10 mouse cellular contexts compared by ENCODE assay signal in the genomic region with DNA sequence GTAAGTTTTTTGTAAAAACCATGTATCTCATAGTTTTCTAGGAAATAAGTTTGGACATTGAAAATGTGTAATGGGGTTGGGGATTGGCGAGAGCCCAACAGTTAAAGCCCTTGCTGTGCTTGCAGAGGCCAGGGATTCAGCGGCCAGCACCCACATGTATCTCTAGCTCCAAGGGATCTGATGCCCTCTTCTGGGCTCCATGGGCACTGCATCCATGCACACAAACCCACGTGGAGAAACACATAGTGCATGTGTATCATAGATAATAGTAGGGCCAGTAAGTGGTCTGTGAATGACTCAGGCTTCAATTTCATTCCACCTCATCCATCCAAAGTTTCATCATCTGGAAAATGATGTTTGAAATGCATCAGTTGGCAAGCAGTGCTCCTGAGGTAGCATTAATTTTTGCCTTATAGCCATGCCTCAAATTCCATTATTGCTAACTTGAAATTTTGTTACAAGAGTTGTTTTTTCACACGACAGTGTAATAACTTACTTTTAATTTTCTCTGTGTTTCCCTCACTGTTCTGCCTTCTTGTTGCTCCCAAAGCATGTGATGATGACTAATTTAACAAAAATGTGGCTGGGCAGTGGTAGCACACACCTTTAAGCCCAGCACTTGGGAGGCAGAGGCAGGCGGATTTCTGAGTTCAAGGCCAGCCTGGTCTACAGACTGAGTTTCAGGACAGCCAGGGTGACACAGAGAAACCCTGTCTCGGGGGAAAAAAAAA.
A peak's percentile ranks its signal among the peaks of the same experiment; 100 is the strongest.
DNase-seq lines count a peak whose midpoint lies in the region; ATAC-seq and TF ChIP-seq lines count a peak whose summit lies in the region.
"Had no signal": no experiment of that assay in that cellular context is flagged by ENCODE, and none has a peak within 500 bp of the region (broad histone marks: within the 10 kb centered on the region; RNA-seq: fewer than 3 reads in every experiment).

No protein-coding gene starts in this region.

- H3K27ac ChIP-seq in limb, embryonic 11.5 days (replicated peaks; ENCODE audit: low read depth, low read length): no peak overlapping the region
- H3K27ac ChIP-seq in limb, embryonic 10.5 days: no peak overlapping the region
- no peak overlapping the region for H3K27ac ChIP-seq in small intestine, adult 2 months (ENCODE audit: insufficient read depth, low read depth, low read length)
- H3K27ac ChIP-seq: heart, embryonic 13.5 days; midbrain, embryonic 12.5 days had no signal

- H3K9ac ChIP-seq in limb, embryonic 11.5 days (ENCODE audit: low read length): no peak overlapping the region
- H3K9ac ChIP-seq: heart, embryonic 13.5 days; midbrain, embryonic 12.5 days had no signal

- peak; percentile 9 for DNase-seq in adrenal gland, postnatal 25 days
- DNase-seq in adrenal gland, postnatal 4 days (ENCODE audit: low spot score in 2 of 2): no peak
- DNase-seq in limb, embryonic 11.5 days (ENCODE audit: low spot score): peak; percentile 35
- no peak for DNase-seq in limb, embryonic 10.5 days (ENCODE audit: low spot score)
- no peak for DNase-seq in right cerebral cortex, adult 2 months (ENCODE audit: low spot score in 2 of 2)
- DNase-seq in layer of hippocampus, postnatal 14 days (ENCODE audit: low spot score in 2 of 2): no peak

- no peaks in the 10 kb centered on the region for H3K36me3 ChIP-seq in limb, embryonic 11.5 days (ENCODE audit: control insufficient read depth, insufficient read depth, low read length)
- no peaks in the 10 kb centered on the region for H3K36me3 ChIP-seq in limb, embryonic 10.5 days
- peaks cover 2% of the 10 kb centered on the region; the same call in 1 of the 2 replicates for H3K36me3 ChIP-seq in small intestine, adult 2 months (ENCODE audit: control insufficient read depth, insufficient read depth, low read length)
- H3K36me3 ChIP-seq: midbrain, embryonic 12.5 days had no signal

- H3K27me3 ChIP-seq in limb, embryonic 11.5 days (ENCODE audit: control insufficient read depth, insufficient read depth, low read length): no peaks in the 10 kb centered on the region
- H3K27me3 ChIP-seq in limb, embryonic 10.5 days (ENCODE audit: low read depth, poor library complexity, severe bottlenecking): no peaks in the 10 kb centered on the region
- H3K27me3 ChIP-seq in small intestine, adult 2 months (ENCODE audit: control insufficient read depth, insufficient read depth, low read length): no peaks in the 10 kb centered on the region
- H3K27me3 ChIP-seq: heart, embryonic 13.5 days; midbrain, embryonic 12.5 days had no signal

- H3K4me3 ChIP-seq in limb, embryonic 11.5 days (ENCODE audit: low read depth, low read length): no peak overlapping the region
- H3K4me3 ChIP-seq in limb, embryonic 10.5 days: no peak overlapping the region
- no peak overlapping the region for H3K4me3 ChIP-seq in small intestine, adult 2 months (ENCODE audit: low read depth, low read length)
- H3K4me3 ChIP-seq: heart, embryonic 13.5 days; midbrain, embryonic 12.5 days had no signal

- TF ChIP-seq POLR2A in small intestine, adult 2 months (IDR thresholded peaks at IDR 0.05; ENCODE audit: low read depth, low read length): no peak

- WGBS in limb, embryonic 11.5 days: 65% methylated on average over 6 of the region's 6 CpGs
- WGBS in limb, embryonic 10.5 days: 73% methylated on average over 6 of the region's 6 CpGs
- WGBS in small intestine, adult 2 months: 81% methylated on average over 6 of the region's 6 CpGs

- no peak for ATAC-seq in limb, embryonic 11.5 days (ENCODE audit: insufficient number of reproducible peaks, low FRiP score, low TSS enrichment, low read depth)
- ATAC-seq in common myeloid progenitor, adult 5-6 weeks (replicated peaks; ENCODE audit: low read depth, poor library complexity, severe bottlenecking): 0 out of 2 replicates have a peak, but pooled peaks have one; percentile 42

- no peak overlapping the region for H3K4me2 ChIP-seq in limb, embryonic 11.5 days (ENCODE audit: low read depth, severe bottlenecking)
- H3K4me2 ChIP-seq: heart, embryonic 13.5 days; midbrain, embryonic 12.5 days had no signal

- H3K4me1 ChIP-seq in limb, embryonic 11.5 days (ENCODE audit: control insufficient read depth, insufficient read depth, low read length): peaks cover 4% of the 10 kb centered on the region
- peaks cover 12% of the 10 kb centered on the region for H3K4me1 ChIP-seq in limb, embryonic 10.5 days
- H3K4me1 ChIP-seq in small intestine, adult 2 months (ENCODE audit: control insufficient read depth, insufficient read depth, insufficient read length, low read length): no peaks in the 10 kb centered on the region
- H3K4me1 ChIP-seq: heart, embryonic 13.5 days; midbrain, embryonic 12.5 days had no signal

- peak; percentile 40; the same call in 1 of the 2 replicates for TF ChIP-seq CTCF in small intestine, adult 2 months (IDR thresholded peaks at IDR 0.05; ENCODE audit: extremely low read depth, insufficient read length, insufficient replicate concordance, low read depth, low read length)

- H3K9me3 ChIP-seq in limb, embryonic 11.5 days (ENCODE audit: control insufficient read depth, low read length): no peaks in the 10 kb centered on the region
- H3K9me3 ChIP-seq in limb, embryonic 10.5 days (replicated peaks): no peaks in the 10 kb centered on the region
- H3K9me3 ChIP-seq: heart, embryonic 13.5 days; midbrain, embryonic 12.5 days had no signal

Comparison
In these comparisons a context has a peak if more than half of its experiments do, and no peak if none do; other contexts are left out.
1. DNase-seq: peak in adrenal gland, postnatal 25 days (single experiment) and limb, embryonic 11.5 days (single experiment); none in adrenal gland, postnatal 4 days (0 of 2), limb, embryonic 10.5 days (single experiment), right cerebral cortex, adult 2 months (0 of 2) and layer of hippocampus, postnatal 14 days (0 of 2).